Mouse (Mus musculus): ENCODE results near the gene Olfr215. TPM values are rescaled to one million over a fixed set of nuclear protein-coding genes. Genes with fewer than 3 reads are reported as not detected.
"Not testable (repeated sequence)": the region's sequence is repeated elsewhere in the genome, so short reads cannot be mapped to it uniquely, and the experiment has no call there.

Olfr215 gene
- polyA plus RNA-seq, 1 experiment from 2014 or later, result not detected

DNA sequence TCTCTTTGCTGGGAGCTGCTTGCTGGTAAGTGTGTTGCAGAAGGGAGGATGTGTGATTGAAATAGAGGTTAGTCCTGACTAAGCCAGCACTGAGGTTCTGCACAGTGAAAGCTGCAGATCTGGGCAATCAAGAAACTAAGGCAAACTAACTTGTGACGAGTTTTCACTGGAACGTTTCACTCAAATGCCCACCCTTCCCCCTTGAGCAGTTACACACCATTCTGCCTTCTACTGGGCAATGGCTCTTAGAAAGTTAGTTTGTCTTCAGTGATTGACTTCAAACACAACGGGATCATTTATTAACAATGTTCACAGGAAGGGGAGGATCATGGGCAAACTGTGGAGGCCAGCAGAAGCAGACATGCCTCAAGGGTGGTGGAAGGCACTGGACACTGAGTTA is 29.0 kb downstream of the Olfr215 start:
- 50% methylated on average over 3 of the region's 3 CpGs for WGBS
- Histone ChIP-seq H3K27me3 (no peaks in the 10 kb centered on the region), H3K4me3 (no peak overlapping the region), H3K36me3 (no peaks in the 10 kb centered on the region), H3K4me1 (no peaks in the 10 kb centered on the region), H3K4me2 (no peak overlapping the region), H3K9ac (no peak overlapping the region), H3K9me3 (no peaks in the 10 kb centered on the region), H3K27ac (no peak overlapping the region)
- no peak for ATAC-seq (ENCODE audit: borderline replicate concordance, extremely low read depth, low FRiP score, low TSS enrichment)

- Histone ChIP-seq H3K4me2 (no peak within 1 kb of the TSS), H3K4me1 (no peaks in the 10 kb centered on the region), H3K4me3 (no peak within 1 kb of the TSS), H3K36me3 (no peaks in the 10 kb centered on the region), H3K27ac (no peak within 1 kb of the TSS), H3K9ac (no peak within 1 kb of the TSS), H3K27me3 (no peaks in the 10 kb centered on the region), H3K9me3 (no peaks in the 10 kb centered on the region)
- ATAC-seq (ENCODE audit: borderline replicate concordance, extremely low read depth, low FRiP score, low TSS enrichment), result no peak
- 72% methylated on average over 1 of the region's 1 CpGs for WGBS
These were observed 30.1 kb downstream of the Olfr215 start, which contains the start of gene Olfr214 for GRCm38 (mm10) chr6:116553935-116554334. Gene Olfr214 (plus strand): TSS chr6:116554235.

DNA sequence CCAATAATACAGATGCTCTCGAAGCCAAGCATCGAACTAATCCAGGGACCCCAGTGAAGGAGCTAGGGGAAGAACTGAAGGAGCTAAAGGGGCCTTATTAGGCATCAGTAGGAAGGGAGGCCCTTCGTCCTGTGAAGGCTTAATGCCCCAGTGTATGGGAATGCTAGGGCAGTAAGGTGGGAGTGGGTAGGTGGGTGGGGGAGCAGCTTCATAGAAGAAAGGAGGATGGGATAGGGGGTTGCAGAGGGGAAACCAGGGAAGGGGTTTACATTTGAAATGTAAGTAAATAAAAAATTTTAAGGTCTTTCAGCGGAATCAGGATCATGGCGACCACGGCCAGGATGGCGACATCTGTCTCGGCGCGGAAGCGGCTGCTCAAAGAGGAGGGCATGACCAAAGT is 33.2 kb downstream of the Olfr215 start, which contains the start of gene Gm5580:
TSS of gene Gm5580 (plus strand) at position 301 of the 400 bp plus-strand sequence.
- not testable (repeated sequence) for H3K9ac ChIP-seq; H3K27ac ChIP-seq; H3K36me3 ChIP-seq; H3K4me2 ChIP-seq; ATAC-seq (ENCODE audit: borderline replicate concordance, extremely low read depth, low FRiP score, low TSS enrichment); H3K9me3 ChIP-seq; H3K27me3 ChIP-seq; H3K4me3 ChIP-seq; H3K4me1 ChIP-seq
- WGBS, result 92% methylated on average over 11 of the region's 11 CpGs

- H3K27me3 ChIP-seq, result no peaks in the 10 kb centered on the region
- H3K4me1 ChIP-seq, result no peaks in the 10 kb centered on the region
- no peak overlapping the region for H3K27ac ChIP-seq
- no peaks in the 10 kb centered on the region for H3K36me3 ChIP-seq
- no peak for ATAC-seq (ENCODE audit: borderline replicate concordance, extremely low read depth, low FRiP score, low TSS enrichment)
- WGBS, result 79% methylated on average over 2 of the region's 2 CpGs
- H3K9me3 ChIP-seq, result no peaks in the 10 kb centered on the region
- H3K9ac ChIP-seq, result no peak overlapping the region
- H3K4me2 ChIP-seq, result no peak overlapping the region
- no peak overlapping the region for H3K4me3 ChIP-seq
These were observed 41.5 kb downstream of the Olfr215 start for GRCm38 (mm10) chr6:116542500-116542899.

- 63% methylated on average over 1 of the region's 1 CpGs for WGBS
- no peak within 1 kb of the TSS for H3K9ac ChIP-seq
- no peaks in the 10 kb centered on the region for H3K36me3 ChIP-seq
- no peak within 1 kb of the TSS for H3K27ac ChIP-seq
- H3K9me3 ChIP-seq, result no peaks in the 10 kb centered on the region
- ATAC-seq (ENCODE audit: borderline replicate concordance, extremely low read depth, low FRiP score, low TSS enrichment), result no peak
- no peaks in the 10 kb centered on the region for H3K27me3 ChIP-seq
- H3K4me2 ChIP-seq, result no peak within 1 kb of the TSS
- no peaks in the 10 kb centered on the region for H3K4me1 ChIP-seq
- H3K4me3 ChIP-seq, result no peak within 1 kb of the TSS
These were observed 45.8 kb downstream of the Olfr215 start, which contains the start of gene Olfr213 for GRCm38 (mm10) chr6:116538156-116538555. Gene Olfr213 (plus strand): TSS chr6:116538456.

Other genes with a start within 250 kb of the Olfr215 start
- gene March8, start 246.2 kb downstream of the Olfr215 start, polyA plus RNA-seq (2015; fragmentation: Nextera tagmentation; extraction: Ambion mirVana), result 33.9 and 35.3 TPM in 2 replicates
- gene Alox5, start 123.0 kb downstream of the Olfr215 start, polyA plus RNA-seq (2015; fragmentation: Nextera tagmentation; extraction: Ambion mirVana), result 0.84 and 1.0 TPM in 2 replicates
- gene Olfr211, start 95.1 kb downstream of the Olfr215 start, polyA plus RNA-seq (2015; fragmentation: Nextera tagmentation; extraction: Ambion mirVana), result not detected in 2 replicates
- gene Olfr212, start 77.7 kb downstream of the Olfr215 start, polyA plus RNA-seq (2015; fragmentation: Nextera tagmentation; extraction: Ambion mirVana), result not detected in 2 replicates
- not detected in 2 replicates for gene Olfr213, start 45.7 kb downstream of the Olfr215 start, polyA plus RNA-seq (2015; fragmentation: Nextera tagmentation; extraction: Ambion mirVana)
- 0.36 and 0.78 TPM in 2 replicates for gene Gm5580, start 33.1 kb downstream of the Olfr215 start, polyA plus RNA-seq (2015; fragmentation: Nextera tagmentation; extraction: Ambion mirVana)
- gene Olfr214, start 30.0 kb downstream of the Olfr215 start, polyA plus RNA-seq (2015; fragmentation: Nextera tagmentation; extraction: Ambion mirVana), result not detected in 2 replicates
- gene Zfp422, start 44.8 kb upstream of the Olfr215 start, polyA plus RNA-seq (2015; fragmentation: Nextera tagmentation; extraction: Ambion mirVana), result 162 and 169 TPM in 2 replicates
- 33.2 and 38.0 TPM in 2 replicates for gene Depp1, start 66.4 kb upstream of the Olfr215 start, polyA plus RNA-seq (2015; fragmentation: Nextera tagmentation; extraction: Ambion mirVana)
- 6.0 TPM in 2 replicates for gene Rassf4, start 89.8 kb upstream of the Olfr215 start, polyA plus RNA-seq (2015; fragmentation: Nextera tagmentation; extraction: Ambion mirVana)
- gene Tmem72, start 132.7 kb upstream of the Olfr215 start, polyA plus RNA-seq (2015; fragmentation: Nextera tagmentation; extraction: Ambion mirVana), result 0.01 and 0.05 TPM in 2 replicates